Mouse (Mus musculus) layer of hippocampus, adult 6 months (tissue): Measurements from ENCODE around the gene Tgfbr1. TPM values are rescaled to one million over a fixed set of nuclear protein-coding genes. Genes with fewer than 3 reads are reported as not detected.

Source experiments
- long read RNA-seq, 2 experiments: library from polyadenylated mRNA; unstranded; transcript quantifications; one replicate each; pipeline ENCODE4 v2.0.0; 2019 to 2020
- polyA plus RNA-seq: library from polyadenylated mRNA; unstranded; fragments of <200 nt; fragmentation: Nextera tagmentation; gene quantifications from 2 replicates; pipeline ENCODE4 v1.2.3, GENCODE M21; 2021

The Tgfbr1 gene
- polyA plus RNA-seq = 4.4 and 5.1 TPM in 2 replicates
- long read RNA-seq, experiment 1, partial matches to known transcripts = 2 of 12 reads
- long read RNA-seq, experiment 1, other reads (novel, unspliced or antisense) = 10 of 12 reads
- long read RNA-seq, experiment 2, full-length matches to known transcripts = 27 of 37 reads
- long read RNA-seq, experiment 2, partial matches to known transcripts = 1 of 37 reads
- long read RNA-seq, experiment 2, other reads (novel, unspliced or antisense) = 9 of 37 reads

DNA sequence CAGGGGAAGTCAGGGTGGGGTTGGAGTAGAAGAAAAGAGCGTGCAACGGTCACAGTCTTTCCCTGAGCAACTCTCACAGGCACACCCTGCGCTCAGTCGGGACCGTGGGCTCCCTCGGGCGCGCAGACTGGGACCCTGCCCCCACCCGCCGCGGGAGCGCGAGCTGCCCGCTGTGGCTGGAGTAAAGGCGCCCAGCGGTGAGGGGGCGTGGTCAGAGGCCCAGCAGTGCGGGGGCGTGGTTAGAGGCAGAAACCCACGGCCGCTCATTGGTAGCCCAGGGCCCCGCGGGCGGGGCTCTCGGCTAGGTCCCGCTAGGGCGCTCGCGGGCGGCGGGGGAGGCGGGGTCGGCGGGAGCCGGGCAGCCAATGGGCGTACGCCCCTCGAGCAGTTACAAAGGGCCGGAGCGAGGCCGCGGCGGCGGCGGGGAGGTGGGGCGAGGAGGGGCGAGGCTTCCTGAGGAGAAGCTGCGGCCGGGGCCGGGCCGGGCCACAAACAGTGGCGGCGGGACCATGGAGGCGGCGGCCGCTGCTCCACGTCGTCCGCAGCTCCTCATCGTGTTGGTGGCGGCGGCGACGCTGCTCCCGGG is at the start of gene Tgfbr1:
TSS of gene Tgfbr1 (plus strand) at position 420 of the 586 bp plus-strand sequence.

Other genes starting within 250 kb of the Tgfbr1 start
- gene Col15a1, start 145.1 kb upstream of the Tgfbr1 start, polyA plus RNA-seq = 0.45 and 0.75 TPM in 2 replicates
- 60.7 and 67.1 TPM in 2 replicates for gene Alg2, start 121.1 kb downstream of the Tgfbr1 start, polyA plus RNA-seq
- 276 and 315 TPM in 2 replicates for gene Sec61b, start 121.4 kb downstream of the Tgfbr1 start, polyA plus RNA-seq